In genomic region chr4:141180831-141181230, GRCm38 (mm10) we compare ENCODE assay signal across 35 mouse cellular contexts. TPM values are rescaled to one million over a fixed set of nuclear protein-coding genes. Genes with fewer than 3 reads are reported as not detected.
"Had no signal": no experiment of that assay in that cellular context is flagged by ENCODE, and none has a peak within 500 bp of the region (broad histone marks: within the 10 kb centered on the region; RNA-seq: fewer than 3 reads in every experiment).

No protein-coding gene starts in this region.

- H3K9me3 ChIP-seq: limb, embryonic 10.5 days; limb, embryonic 12.5 days; limb, embryonic 13.5 days; limb, embryonic 15.5 days; liver, embryonic 12.5 days; liver, embryonic 13.5 days; liver, embryonic 15.5 days; lung, embryonic 15.5 days; megakaryocyte, embryonic 14.5 days; midbrain, embryonic 10.5 days; midbrain, embryonic 12.5 days; midbrain, embryonic 13.5 days; midbrain, embryonic 15.5 days; neural tube, embryonic 12.5 days had no signal

- H3K4me2 ChIP-seq: limb, embryonic 12.5 days; limb, embryonic 13.5 days; limb, embryonic 15.5 days; liver, embryonic 11.5 days; liver, embryonic 12.5 days; liver, embryonic 13.5 days; liver, embryonic 15.5 days; lung, embryonic 14.5 days; lung, embryonic 15.5 days; midbrain, embryonic 11.5 days; midbrain, embryonic 12.5 days; midbrain, embryonic 13.5 days; midbrain, embryonic 15.5 days; neural tube, embryonic 12.5 days had no signal

- H3K4me3 ChIP-seq: limb, embryonic 10.5 days; limb, embryonic 12.5 days; limb, embryonic 13.5 days; limb, embryonic 15.5 days; liver, embryonic 12.5 days; liver, embryonic 13.5 days; liver, embryonic 15.5 days; lung, embryonic 15.5 days; megakaryocyte, embryonic 14.5 days; midbrain, embryonic 10.5 days; midbrain, embryonic 12.5 days; midbrain, embryonic 13.5 days; midbrain, embryonic 15.5 days; neural tube, embryonic 12.5 days had no signal

- H3K9ac ChIP-seq: limb, embryonic 12.5 days; limb, embryonic 13.5 days; limb, embryonic 15.5 days; liver, embryonic 12.5 days; liver, embryonic 13.5 days; liver, embryonic 14.5 days; liver, embryonic 15.5 days; liver, postnatal 0 days; lung, embryonic 14.5 days; lung, embryonic 15.5 days; midbrain, embryonic 12.5 days; midbrain, embryonic 13.5 days; midbrain, embryonic 15.5 days; neural tube, embryonic 12.5 days had no signal

- ATAC-seq: liver, embryonic 12.5 days; liver, postnatal 0 days; lung, postnatal 0 days; midbrain, embryonic 13.5 days; midbrain, embryonic 15.5 days; midbrain, embryonic 16.5 days had no signal

- H3K27ac ChIP-seq: limb, embryonic 10.5 days; limb, embryonic 12.5 days; limb, embryonic 13.5 days; limb, embryonic 15.5 days; liver, embryonic 12.5 days; liver, embryonic 13.5 days; liver, embryonic 14.5 days; liver, embryonic 15.5 days; lung, embryonic 15.5 days; midbrain, embryonic 10.5 days; midbrain, embryonic 12.5 days; midbrain, embryonic 13.5 days; midbrain, embryonic 15.5 days; neural tube, embryonic 12.5 days had no signal

- H3K27me3 ChIP-seq: limb, embryonic 12.5 days; limb, embryonic 13.5 days; limb, embryonic 15.5 days; liver, embryonic 12.5 days; liver, embryonic 13.5 days; liver, embryonic 15.5 days; lung, embryonic 15.5 days; megakaryocyte, embryonic 14.5 days; midbrain, embryonic 12.5 days; midbrain, embryonic 13.5 days; midbrain, embryonic 15.5 days; neural tube, embryonic 12.5 days had no signal

- DNase-seq: left cerebral cortex, postnatal 4 days; liver; liver, embryonic 13.5 days; liver, postnatal 0 days; lung, adult 18-20 months; lung, adult 2 months; lung, embryonic 14.5 days; lung, postnatal 10 days; lung, postnatal 14 days; lung, postnatal 36 days; lung, postnatal 4 days; midbrain, embryonic 14.5 days had no signal

RNA-seq across cellular contexts. Expression of gene Rsg1, which starts 32.9 kb away (rescaled TPM):
- polyA plus RNA-seq: macrophage had no signal

RNA-seq across cellular contexts. Expression of gene Arhgef19, which starts 58.5 kb away (rescaled TPM):
- total RNA-seq: megakaryocyte progenitor cell, adult 5-6 weeks; megakaryocyte, adult 5-6 weeks; megakaryocyte-erythroid progenitor cell, adult 5-6 weeks; monocyte, adult 5-6 weeks had no signal
- polyA plus RNA-seq: macrophage had no signal
